Mouse (Mus musculus) ES-Bruce4 (cell line): Measurements from ENCODE around the gene Rhobtb3.

ENCODE experiments used
- CTCF ChIP-seq: IDR thresholded peaks from one replicate; pipeline ENCODE4 v1.8.1; 2011; ENCODE audit warnings: low read depth, low read length
- EP300 ChIP-seq: IDR thresholded peaks from 2 replicates; pipeline ENCODE4 v1.6.1; 2011; ENCODE audit warnings: low read depth, low read length; ENCODE audit not compliant: insufficient read depth
- POLR2A ChIP-seq: IDR thresholded peaks from one replicate; pipeline ENCODE4 v1.8.1; 2011; ENCODE audit warnings: low read length; ENCODE audit not compliant: insufficient read depth

GRCm38 (mm10) chr13:75941518-75942295 lies 2.0 kb downstream of the Rhobtb3 start:
- no peak for TF ChIP-seq POLR2A
- no peak for TF ChIP-seq CTCF
- TF ChIP-seq EP300, result no peak
